Mouse (Mus musculus) CH12F3 (cell line): ENCODE data around the gene Tmem30b.

Experiments
- in situ Hi-C: fragments of 300-500 bp; cut with MboI; formaldehyde crosslinking; loops from 2 replicates; pipeline ENCODE4 v1.14.3; 2020; ENCODE audit warnings: low sequenced_read_pairs

Tmem30b gene

DNA sequence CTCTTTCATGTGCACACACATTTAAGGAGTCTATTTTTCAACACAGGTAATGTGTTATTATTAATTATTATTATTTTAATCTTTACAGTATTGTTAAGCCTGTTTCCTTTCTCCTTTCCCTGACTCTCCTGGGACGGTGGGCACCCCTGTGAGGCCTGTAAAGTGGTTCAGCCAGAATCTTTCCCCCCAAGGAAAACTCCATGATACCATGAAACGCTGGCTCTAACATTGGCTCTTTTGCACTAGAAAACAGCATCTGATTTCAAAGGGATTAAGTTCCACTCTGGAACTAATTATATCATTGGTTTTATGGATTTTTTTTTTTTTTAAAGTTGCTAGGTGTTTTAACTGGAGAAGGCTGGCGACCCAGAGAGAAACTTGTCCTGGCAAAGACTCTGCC, 24.2 kb downstream of the Tmem30b start:
- in situ Hi-C loops, result no loop called here

- in situ Hi-C loops, result no loop called here
Measured at GRCm38 (mm10) chr12:73521238-73521841, 24.9 kb downstream of the Tmem30b start.

- in situ Hi-C loops, result loop anchor here (10.0 kb wide), 1 partner anchor 503 kb away; no protein-coding TSS in a partner anchor
Measured at GRCm38 (mm10) chr12:73517768-73518167, 28.4 kb downstream of the Tmem30b start.

DNA sequence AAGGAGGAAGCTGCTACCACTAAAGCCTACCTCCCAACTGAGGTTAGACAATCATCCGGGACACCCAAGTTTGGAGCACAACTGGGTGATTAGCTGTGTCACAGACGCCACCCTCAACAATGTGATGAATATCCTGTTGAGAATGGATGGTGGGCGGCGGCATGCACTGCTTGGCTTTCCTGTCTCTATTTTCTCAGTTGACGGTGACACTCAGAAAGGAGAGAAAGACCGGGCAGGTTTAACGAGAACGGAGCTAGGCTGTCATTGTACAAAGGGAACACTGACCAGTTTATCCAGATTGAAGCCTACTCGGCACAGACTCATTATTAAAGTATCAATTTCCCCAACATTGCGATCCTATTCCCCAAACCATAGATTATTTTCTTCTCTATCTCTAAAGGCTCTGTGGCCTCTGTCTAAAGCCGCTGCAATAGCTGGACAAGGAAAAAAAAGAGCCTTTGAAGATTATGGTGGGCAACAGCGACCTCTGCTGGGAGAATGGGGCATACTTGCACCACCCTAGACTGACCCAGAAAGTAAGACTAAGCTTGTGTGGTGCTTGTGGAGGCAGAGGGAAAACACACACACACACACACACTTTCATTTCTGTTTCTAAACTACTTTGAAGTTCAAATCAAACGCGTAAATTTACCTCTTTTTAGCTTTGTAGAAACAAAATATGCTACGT, 29.0 kb downstream of the Tmem30b start:
- in situ Hi-C loops, result loop anchor here (10.0 kb wide), 1 partner anchor 502 kb away; no protein-coding TSS in a partner anchor

DNA sequence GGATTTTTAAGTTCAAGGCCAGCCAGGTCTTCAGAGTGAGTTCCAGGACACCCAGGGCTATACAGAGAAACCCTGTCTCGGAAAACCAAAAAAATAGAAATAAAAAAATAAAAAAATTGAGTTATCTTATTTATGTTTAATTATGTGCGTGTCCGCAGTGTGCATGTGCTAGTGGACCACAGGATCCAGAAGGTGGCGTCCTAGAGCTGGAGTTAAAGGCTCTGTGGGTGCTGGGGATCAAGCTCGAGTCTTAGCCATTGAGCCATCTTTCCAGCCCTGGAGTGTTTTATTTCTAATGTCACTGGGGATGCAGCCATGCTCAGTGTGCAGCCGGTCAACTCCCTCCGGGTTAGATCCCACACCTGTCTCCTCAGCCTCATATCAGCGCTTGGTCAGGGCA, 29.7 kb downstream of the Tmem30b start:
- in situ Hi-C loops, result loop anchor here (10.0 kb wide), 1 partner anchor 502 kb away; no protein-coding TSS in a partner anchor

GRCm38 (mm10) chr12:73514722-73515121, 31.5 kb downstream of the Tmem30b start:
- in situ Hi-C loops, result loop anchor here (10.0 kb wide), 1 partner anchor 500 kb away; no protein-coding TSS in a partner anchor

DNA sequence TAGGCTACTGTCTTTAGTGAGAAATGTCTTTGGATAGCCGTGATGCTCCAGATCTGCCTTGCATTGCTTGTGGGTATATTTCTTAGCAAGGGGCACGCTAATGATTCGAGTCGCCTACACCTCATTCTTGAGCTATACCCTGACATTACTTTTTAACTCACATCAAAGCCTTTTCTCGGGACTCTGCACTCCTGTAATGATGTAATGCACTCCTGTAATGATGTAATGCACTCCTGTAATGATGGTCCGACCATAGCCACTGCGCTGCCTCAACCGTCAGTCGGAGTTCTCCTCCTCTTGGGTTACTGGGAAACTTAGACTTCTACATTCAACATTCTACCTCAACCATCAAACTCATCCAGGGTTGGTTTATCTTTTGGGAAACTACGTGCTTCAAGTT, 32.2 kb downstream of the Tmem30b start:
- in situ Hi-C loops, result loop anchor here (10.0 kb wide), 1 partner anchor 499 kb away; no protein-coding TSS in a partner anchor

DNA sequence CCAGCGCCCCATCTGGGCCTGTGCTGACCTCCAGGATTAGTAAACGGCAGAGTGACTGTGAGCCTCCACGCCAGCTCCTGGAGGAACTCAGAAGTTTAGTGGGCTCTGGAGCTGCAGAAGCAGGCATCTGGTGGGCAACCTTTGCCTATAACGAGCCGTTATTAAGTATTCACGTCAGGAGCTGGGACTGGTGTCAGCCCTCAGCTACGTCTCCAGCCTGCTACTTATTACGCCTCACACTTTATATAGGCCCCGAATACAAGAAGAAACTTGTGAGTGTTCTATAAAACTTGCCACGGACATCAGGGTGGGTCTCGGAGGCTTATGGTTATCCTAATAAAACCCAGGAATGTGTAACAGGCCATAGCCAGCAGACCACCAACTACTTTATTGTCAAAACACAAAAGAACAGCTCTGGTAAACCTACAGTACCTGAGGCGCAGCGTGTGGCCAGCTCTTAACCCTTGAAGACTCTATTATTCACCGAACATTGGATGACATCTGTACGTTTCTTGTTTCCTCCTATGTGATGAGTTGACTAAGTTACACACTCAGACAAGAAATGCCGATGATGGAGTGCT, 34.6 kb downstream of the Tmem30b start:
- in situ Hi-C loops, result loop anchor here (10.0 kb wide), 1 partner anchor 497 kb away; no protein-coding TSS in a partner anchor

DNA sequence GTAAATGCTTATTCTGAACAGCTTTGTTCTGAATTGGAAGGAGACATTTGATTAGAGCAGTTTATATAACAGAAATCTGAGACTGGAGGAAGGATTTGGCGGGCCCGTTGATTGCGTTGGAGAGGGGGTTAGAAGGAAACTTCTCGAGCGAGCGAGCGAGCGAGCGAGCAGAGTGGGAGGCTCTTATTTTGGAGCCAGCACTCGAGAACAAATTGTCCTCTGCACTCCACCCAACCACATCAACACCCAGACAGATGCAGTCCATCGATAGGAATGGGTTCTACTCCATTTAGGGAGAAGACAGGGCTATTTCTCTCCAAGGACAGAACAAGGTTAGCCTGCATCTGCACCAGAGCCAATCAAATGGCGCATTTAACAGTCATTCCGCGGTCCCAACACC, 39.1 kb downstream of the Tmem30b start:
- in situ Hi-C loops, result no loop called here

- in situ Hi-C loops, result no loop called here
Measured at GRCm38 (mm10) chr12:73506648-73507047, 39.5 kb downstream of the Tmem30b start.

GRCm38 (mm10) chr12:73500689-73501326, 45.4 kb downstream of the Tmem30b start:
- in situ Hi-C loops, result no loop called here

- in situ Hi-C loops, result no loop called here
Measured at GRCm38 (mm10) chr12:73495172-73495571, 51.0 kb downstream of the Tmem30b start.

DNA sequence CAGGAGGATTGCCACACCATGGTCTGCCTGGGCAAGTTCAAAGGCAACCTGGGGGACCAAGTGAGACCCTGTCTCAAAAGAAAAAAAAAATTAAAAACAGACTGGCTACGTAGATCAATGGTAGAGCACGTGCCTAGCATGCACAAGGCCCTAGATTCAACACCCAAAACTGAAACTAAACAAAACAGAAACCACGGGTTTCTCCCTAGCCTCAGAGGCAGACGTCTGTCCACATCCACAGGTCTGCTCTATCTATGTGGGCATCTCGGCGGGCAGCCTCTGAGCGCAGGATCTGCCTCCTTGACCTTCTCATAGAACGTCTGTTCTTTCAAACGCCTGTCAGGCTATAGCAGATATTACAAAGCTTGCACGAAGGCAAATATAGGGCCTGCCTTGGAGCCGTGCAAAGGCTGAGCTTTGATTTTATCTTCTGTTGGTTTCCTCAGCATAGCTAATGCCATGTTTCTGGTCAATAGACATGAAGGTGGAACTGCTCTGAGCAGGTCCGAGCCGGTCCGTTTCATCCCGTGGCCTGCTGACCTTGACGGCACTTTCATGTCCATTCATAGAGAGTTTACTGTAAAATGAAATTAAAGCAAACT, 52.2 kb downstream of the Tmem30b start:
- in situ Hi-C loops, result no loop called here
